Mouse (Mus musculus) frontal cortex, postnatal 36 days (tissue): ENCODE results near the gene Iffo1.
"Not testable (repeated sequence)": the region's sequence is repeated elsewhere in the genome, so short reads cannot be mapped to it uniquely, and the experiment has no call there.

Experiments
- DNase-seq, 2 experiments: peaks; one replicate each; pipeline ENCODE4 v3.0.0; 2022; ENCODE audit warnings: low spot score in 2 of 2

The Iffo1 gene

GRCm38 (mm10) chr6:125160854-125161760, 16.1 kb downstream of the Iffo1 start:
- DNase-seq: peak; percentile 63 to 67

GRCm38 (mm10) chr6:125161971-125162370, 16.9 kb downstream of the Iffo1 start:
- DNase-seq: peak; percentile 70 to 72

- not testable (repeated sequence) for DNase-seq
Measured at GRCm38 (mm10) chr6:125162615-125163305, 17.7 kb downstream of the Iffo1 start.

- DNase-seq: peak in 1 of 2 experiments; percentile 66
Measured at GRCm38 (mm10) chr6:125163801-125164657, 19.0 kb downstream of the Iffo1 start.

GRCm38 (mm10) chr6:125164672-125165327, 19.8 kb downstream of the Iffo1 start:
- DNase-seq: peak; percentile 42 to 60

- peak; percentile 96 to 98 for DNase-seq
Measured at GRCm38 (mm10) chr6:125165328-125165891, 20.4 kb downstream of the Iffo1 start.

GRCm38 (mm10) chr6:125166051-125166751, 21.2 kb downstream of the Iffo1 start, which contains the start of gene Gapdh:
Gene Gapdh (minus strand): TSS chr6:125166467.
- DNase-seq: peak in 1 of 2 experiments; percentile 33

GRCm38 (mm10) chr6:125166861-125167650, 22.0 kb downstream of the Iffo1 start:
- peak; percentile 55 to 58 for DNase-seq

GRCm38 (mm10) chr6:125168086-125168485, 23.0 kb downstream of the Iffo1 start:
- peak in 1 of 2 experiments; percentile 40 for DNase-seq

GRCm38 (mm10) chr6:125170194-125170593, 25.2 kb downstream of the Iffo1 start:
- DNase-seq: no peak

GRCm38 (mm10) chr6:125172474-125172873, 27.4 kb downstream of the Iffo1 start:
- DNase-seq: no peak

- DNase-seq: no peak
Measured at GRCm38 (mm10) chr6:125173256-125173655, 28.2 kb downstream of the Iffo1 start.

- DNase-seq: no peak
Measured at GRCm38 (mm10) chr6:125175469-125175868, 30.4 kb downstream of the Iffo1 start.

- DNase-seq: no peak
Measured at GRCm38 (mm10) chr6:125179601-125180000, 34.6 kb downstream of the Iffo1 start.

GRCm38 (mm10) chr6:125182133-125182532, 37.1 kb downstream of the Iffo1 start:
- no peak for DNase-seq

GRCm38 (mm10) chr6:125186203-125186602, 41.2 kb downstream of the Iffo1 start:
- DNase-seq: no peak

- no peak for DNase-seq
Measured at GRCm38 (mm10) chr6:125190816-125191215, 45.8 kb downstream of the Iffo1 start.

GRCm38 (mm10) chr6:125191332-125192015, 46.4 kb downstream of the Iffo1 start, which contains the start of the genes Ncapd2 and Mrpl51:
Gene Ncapd2 (minus strand): TSS chr6:125191701.
Gene Mrpl51 (plus strand): TSS chr6:125191801.
- peak; percentile 94 to 98 for DNase-seq
